Mouse (Mus musculus): Measurements from ENCODE around the gene Limch1. TPM values are rescaled to one million over a fixed set of nuclear protein-coding genes. Genes with fewer than 3 reads are reported as not detected.

Limch1 gene
- polyA plus RNA-seq, 1 experiment = 15.7 TPM

DNA sequence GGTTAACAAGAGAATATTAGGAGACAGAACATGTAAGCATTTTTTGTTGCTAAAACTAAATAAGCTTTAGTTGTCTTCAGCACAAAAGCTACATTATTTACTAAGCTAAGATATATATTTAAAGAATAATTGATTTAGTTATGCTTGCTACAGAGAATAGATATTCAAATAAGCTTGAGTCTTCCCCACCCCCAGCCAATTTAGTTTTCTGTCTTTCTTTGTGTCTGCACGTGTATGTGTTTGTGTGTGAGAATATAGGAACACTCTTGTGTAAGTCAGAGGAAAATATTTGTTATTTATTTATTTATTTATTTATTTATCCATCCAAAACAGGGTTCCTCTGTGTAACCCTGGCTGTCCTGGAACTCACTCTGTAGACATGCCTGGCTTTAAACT lies 14.3 kb upstream of the Limch1 start:
- no peaks in the 10 kb centered on the region for H3K36me3 ChIP-seq (ENCODE audit: control insufficient read depth, insufficient read depth, low read length, poor library complexity, severe bottlenecking)
- H3K4me1 ChIP-seq (ENCODE audit: control insufficient read depth, insufficient read depth, low read length) = no peaks in the 10 kb centered on the region
- H3K27me3 ChIP-seq (ENCODE audit: control insufficient read depth, insufficient read depth, low read length, poor library complexity, severe bottlenecking) = no peaks in the 10 kb centered on the region
- no peak overlapping the region for H3K4me3 ChIP-seq (ENCODE audit: low read depth, low read length)
- no peak overlapping the region for H3K27ac ChIP-seq (ENCODE audit: insufficient read depth, low read length)
- no peak overlapping the region for H3K9ac ChIP-seq (ENCODE audit: low read depth, poor library complexity, severe bottlenecking)
- TF ChIP-seq CTCF (IDR thresholded peaks at IDR 0.05; ENCODE audit: low read depth, low read length) (no peak), EP300 (IDR thresholded peaks at IDR 0.05; ENCODE audit: insufficient read depth, low read depth, low read length) (no peak)
- H3K9me3 ChIP-seq (replicated peaks; ENCODE audit: control insufficient read depth, insufficient read depth, low read length, poor library complexity, severe bottlenecking) = no peaks in the 10 kb centered on the region

- no peak overlapping the region for H3K4me3 ChIP-seq (ENCODE audit: low read depth, low read length)
- no peak for TF ChIP-seq EP300 (IDR thresholded peaks at IDR 0.05; ENCODE audit: insufficient read depth, low read depth, low read length)
- TF ChIP-seq CTCF (IDR thresholded peaks at IDR 0.05; ENCODE audit: low read depth, low read length) = no peak
- TF ChIP-seq POLR2A (IDR thresholded peaks at IDR 0.05; ENCODE audit: insufficient read depth, low read length) = no peak
- no peaks in the 10 kb centered on the region for H3K36me3 ChIP-seq (ENCODE audit: control insufficient read depth, insufficient read depth, low read length, poor library complexity, severe bottlenecking)
- no peaks in the 10 kb centered on the region for H3K4me1 ChIP-seq (ENCODE audit: control insufficient read depth, insufficient read depth, low read length)
- no peaks in the 10 kb centered on the region for H3K27me3 ChIP-seq (ENCODE audit: control insufficient read depth, insufficient read depth, low read length, poor library complexity, severe bottlenecking)
- no peaks in the 10 kb centered on the region for H3K9me3 ChIP-seq (replicated peaks; ENCODE audit: control insufficient read depth, insufficient read depth, low read length, poor library complexity, severe bottlenecking)
- no peak overlapping the region for H3K27ac ChIP-seq (ENCODE audit: insufficient read depth, low read length)
- no peak overlapping the region for H3K9ac ChIP-seq (ENCODE audit: low read depth, poor library complexity, severe bottlenecking)
Measured at GRCm38 (mm10) chr5:66733556-66733955, 12.1 kb upstream of the Limch1 start.

DNA sequence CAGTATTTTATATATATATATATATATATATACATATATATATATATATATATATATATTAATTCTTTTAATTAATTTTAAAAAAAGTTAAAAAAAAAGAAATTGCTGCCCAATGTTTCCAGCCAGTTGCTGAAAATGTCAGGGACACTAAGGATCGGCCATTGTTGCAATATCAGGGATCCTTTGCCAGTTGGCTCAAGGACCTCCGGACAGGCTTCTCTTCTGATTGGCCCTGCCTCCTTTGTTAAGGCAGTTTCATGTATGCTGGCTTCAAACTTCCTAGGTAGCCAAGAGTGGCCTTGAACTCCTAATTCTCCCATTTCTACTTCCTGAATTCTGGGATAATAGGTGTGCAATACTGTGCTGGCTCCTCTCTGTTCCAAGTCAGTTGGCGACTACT lies 6.3 kb upstream of the Limch1 start:
- Histone ChIP-seq H3K4me1 (ENCODE audit: control insufficient read depth, insufficient read depth, low read length) (no peaks in the 10 kb centered on the region), H3K9ac (ENCODE audit: low read depth, poor library complexity, severe bottlenecking) (no peak overlapping the region), H3K36me3 (ENCODE audit: control insufficient read depth, insufficient read depth, low read length, poor library complexity, severe bottlenecking) (no peaks in the 10 kb centered on the region), H3K9me3 (replicated peaks; ENCODE audit: control insufficient read depth, insufficient read depth, low read length, poor library complexity, severe bottlenecking) (no peaks in the 10 kb centered on the region), H3K27me3 (ENCODE audit: control insufficient read depth, insufficient read depth, low read length, poor library complexity, severe bottlenecking) (no peaks in the 10 kb centered on the region), H3K27ac (ENCODE audit: insufficient read depth, low read length) (no peak overlapping the region), H3K4me3 (ENCODE audit: low read depth, low read length) (no peak overlapping the region)
- TF ChIP-seq CTCF (IDR thresholded peaks at IDR 0.05; ENCODE audit: low read depth, low read length) (no peak), EP300 (IDR thresholded peaks at IDR 0.05; ENCODE audit: insufficient read depth, low read depth, low read length) (no peak), POLR2A (IDR thresholded peaks at IDR 0.05; ENCODE audit: insufficient read depth, low read length) (no peak)

GRCm38 (mm10) chr5:66745996-66746681 lies 512 bp downstream of the Limch1 start:
- no peaks in the 10 kb centered on the region for H3K4me1 ChIP-seq (ENCODE audit: control insufficient read depth, insufficient read depth, low read length)
- no peaks in the 10 kb centered on the region for H3K27me3 ChIP-seq (ENCODE audit: control insufficient read depth, insufficient read depth, low read length, poor library complexity, severe bottlenecking)
- 0 out of 2 replicates have a peak, but pooled peaks have one; percentile 2 for TF ChIP-seq EP300 (IDR thresholded peaks at IDR 0.05; ENCODE audit: insufficient read depth, low read depth, low read length)
- TF ChIP-seq POLR2A (IDR thresholded peaks at IDR 0.05; ENCODE audit: insufficient read depth, low read length) = no peak
- TF ChIP-seq CTCF (IDR thresholded peaks at IDR 0.05; ENCODE audit: low read depth, low read length) = no peak
- peak overlapping the region; percentile 83 for H3K4me3 ChIP-seq (ENCODE audit: low read depth, low read length)
- H3K9ac ChIP-seq (ENCODE audit: low read depth, poor library complexity, severe bottlenecking) = peak overlapping the region; percentile 32
- no peaks in the 10 kb centered on the region for H3K9me3 ChIP-seq (replicated peaks; ENCODE audit: control insufficient read depth, insufficient read depth, low read length, poor library complexity, severe bottlenecking)
- H3K36me3 ChIP-seq (ENCODE audit: control insufficient read depth, insufficient read depth, low read length, poor library complexity, severe bottlenecking) = no peaks in the 10 kb centered on the region
- no peak overlapping the region for H3K27ac ChIP-seq (ENCODE audit: insufficient read depth, low read length)

GRCm38 (mm10) chr5:66746761-66747160 lies 1.1 kb downstream of the Limch1 start:
- Histone ChIP-seq H3K27ac (ENCODE audit: insufficient read depth, low read length) (no peak overlapping the region), H3K4me3 (ENCODE audit: low read depth, low read length) (peak overlapping the region; percentile 83), H3K9me3 (replicated peaks; ENCODE audit: control insufficient read depth, insufficient read depth, low read length, poor library complexity, severe bottlenecking) (no peaks in the 10 kb centered on the region), H3K27me3 (ENCODE audit: control insufficient read depth, insufficient read depth, low read length, poor library complexity, severe bottlenecking) (no peaks in the 10 kb centered on the region), H3K9ac (ENCODE audit: low read depth, poor library complexity, severe bottlenecking) (no peak overlapping the region), H3K4me1 (ENCODE audit: control insufficient read depth, insufficient read depth, low read length) (no peaks in the 10 kb centered on the region), H3K36me3 (ENCODE audit: control insufficient read depth, insufficient read depth, low read length, poor library complexity, severe bottlenecking) (no peaks in the 10 kb centered on the region)
- TF ChIP-seq EP300 (IDR thresholded peaks at IDR 0.05; ENCODE audit: insufficient read depth, low read depth, low read length) = no peak
- no peak for TF ChIP-seq CTCF (IDR thresholded peaks at IDR 0.05; ENCODE audit: low read depth, low read length)
- no peak for TF ChIP-seq POLR2A (IDR thresholded peaks at IDR 0.05; ENCODE audit: insufficient read depth, low read length)

GRCm38 (mm10) chr5:66747761-66748430 lies 2.3 kb downstream of the Limch1 start:
- no peaks in the 10 kb centered on the region for H3K27me3 ChIP-seq (ENCODE audit: control insufficient read depth, insufficient read depth, low read length, poor library complexity, severe bottlenecking)
- no peak overlapping the region for H3K4me3 ChIP-seq (ENCODE audit: low read depth, low read length)
- TF ChIP-seq CTCF (IDR thresholded peaks at IDR 0.05; ENCODE audit: low read depth, low read length) (no peak), POLR2A (IDR thresholded peaks at IDR 0.05; ENCODE audit: insufficient read depth, low read length) (no peak), EP300 (IDR thresholded peaks at IDR 0.05; ENCODE audit: insufficient read depth, low read depth, low read length) (no peak)
- H3K4me1 ChIP-seq (ENCODE audit: control insufficient read depth, insufficient read depth, low read length) = no peaks in the 10 kb centered on the region
- no peaks in the 10 kb centered on the region for H3K36me3 ChIP-seq (ENCODE audit: control insufficient read depth, insufficient read depth, low read length, poor library complexity, severe bottlenecking)
- H3K27ac ChIP-seq (ENCODE audit: insufficient read depth, low read length) = no peak overlapping the region
- H3K9me3 ChIP-seq (replicated peaks; ENCODE audit: control insufficient read depth, insufficient read depth, low read length, poor library complexity, severe bottlenecking) = no peaks in the 10 kb centered on the region
- H3K9ac ChIP-seq (ENCODE audit: low read depth, poor library complexity, severe bottlenecking) = no peak overlapping the region
